ENCODE assay signal across 30 mouse cellular contexts in genomic region chr4:134604472-134604871, GRCm38 (mm10). TPM values are rescaled to one million over a fixed set of nuclear protein-coding genes. Genes with fewer than 3 reads are reported as not detected.
A peak's percentile ranks its signal among the peaks of the same experiment; 100 is the strongest.
DNase-seq lines count a peak whose midpoint lies in the region; ATAC-seq and TF ChIP-seq lines count a peak whose summit lies in the region.
"Had no signal": no experiment of that assay in that cellular context is flagged by ENCODE, and none has a peak within 500 bp of the region (broad histone marks: within the 10 kb centered on the region; RNA-seq: fewer than 3 reads in every experiment).

No protein-coding gene starts in this region.

- H3K79me2 ChIP-seq in C2C12 (ENCODE audit: control insufficient read depth, insufficient read depth): no peaks in the 10 kb centered on the region

- no peaks in the 10 kb centered on the region for H3K9me3 ChIP-seq in hindbrain, embryonic 13.5 days
- H3K9me3 ChIP-seq in hindbrain, embryonic 10.5 days: no peaks in the 10 kb centered on the region
- H3K9me3 ChIP-seq in embryonic facial prominence, embryonic 10.5 days: no peaks in the 10 kb centered on the region
- H3K9me3 ChIP-seq: embryonic facial prominence, embryonic 12.5 days; embryonic facial prominence, embryonic 15.5 days; forebrain, embryonic 12.5 days; heart, embryonic 12.5 days; heart, embryonic 15.5 days had no signal

- no peaks in the 10 kb centered on the region for H3K27me3 ChIP-seq in hindbrain, embryonic 13.5 days
- H3K27me3 ChIP-seq in hindbrain, embryonic 10.5 days (ENCODE audit: insufficient read depth, poor library complexity, severe bottlenecking): no peaks in the 10 kb centered on the region
- no peaks in the 10 kb centered on the region for H3K27me3 ChIP-seq in C2C12 (ENCODE audit: control insufficient read depth, insufficient read depth, insufficient read length)
- peaks cover 12% of the 10 kb centered on the region; the same call in 1 of the 2 replicates for H3K27me3 ChIP-seq in embryonic facial prominence, embryonic 10.5 days (replicated peaks; ENCODE audit: low read depth, poor library complexity, severe bottlenecking)
- H3K27me3 ChIP-seq: embryonic facial prominence, embryonic 15.5 days; forebrain, embryonic 12.5 days; heart, embryonic 12.5 days; heart, embryonic 15.5 days had no signal

- no peak overlapping the region for H3ac ChIP-seq in C2C12 (ENCODE audit: control insufficient read depth, insufficient read length, low read depth)

- no peak for TF ChIP-seq CTCF in C2C12 (IDR thresholded peaks at IDR 0.05; ENCODE audit: control insufficient read depth, insufficient read depth, insufficient read length)

- H3K4me3 ChIP-seq in hindbrain, embryonic 13.5 days: no peak overlapping the region
- no peak overlapping the region for H3K4me3 ChIP-seq in hindbrain, embryonic 10.5 days
- H3K4me3 ChIP-seq in C2C12 (ENCODE audit: insufficient read depth, poor library complexity, severe bottlenecking): no peak overlapping the region
- no peak overlapping the region for H3K4me3 ChIP-seq in embryonic facial prominence, embryonic 10.5 days
- H3K4me3 ChIP-seq: embryonic facial prominence, embryonic 12.5 days; embryonic facial prominence, embryonic 15.5 days; forebrain, embryonic 12.5 days; heart, embryonic 12.5 days; heart, embryonic 15.5 days had no signal

- no peak for DNase-seq in hindbrain, embryonic 10.5 days (ENCODE audit: low spot score)
- peak; percentile 46 for DNase-seq in 3T3-L1 (ENCODE audit: low read depth, low spot score)
- DNase-seq in embryonic facial prominence, embryonic 10.5 days (ENCODE audit: low spot score): no peak
- no peak for DNase-seq in adrenal gland, postnatal 25 days
- no peak for DNase-seq in spleen, adult 18-20 months
- DNase-seq in cerebellum, adult 18-20 months: no peak
- DNase-seq: adrenal gland, adult 8-10 months; adrenal gland, postnatal 36 days; cerebellum, adult 8-10 months; cerebellum, postnatal 10 days; cerebellum, postnatal 36 days; embryo, embryonic 11 days; gastrocnemius, postnatal 10 days; gastrocnemius, postnatal 36 days; heart, postnatal 10 days; heart, postnatal 36 days; kidney, adult 18-20 months had no signal

- no peak overlapping the region for H3K4me2 ChIP-seq in hindbrain, embryonic 13.5 days
- H3K4me2 ChIP-seq: embryonic facial prominence, embryonic 12.5 days; embryonic facial prominence, embryonic 15.5 days; forebrain, embryonic 12.5 days; heart, embryonic 12.5 days; heart, embryonic 15.5 days had no signal

- no peaks in the 10 kb centered on the region for H3K36me3 ChIP-seq in hindbrain, embryonic 13.5 days
- H3K36me3 ChIP-seq in hindbrain, embryonic 10.5 days: no peaks in the 10 kb centered on the region
- no peaks in the 10 kb centered on the region for H3K36me3 ChIP-seq in C2C12 (ENCODE audit: control insufficient read depth, insufficient read depth)
- H3K36me3 ChIP-seq in embryonic facial prominence, embryonic 10.5 days (replicated peaks): no peaks in the 10 kb centered on the region
- H3K36me3 ChIP-seq: embryonic facial prominence, embryonic 12.5 days; embryonic facial prominence, embryonic 15.5 days; forebrain, embryonic 12.5 days; G1E; heart, embryonic 12.5 days; heart, embryonic 15.5 days had no signal

- H3K4me1 ChIP-seq in hindbrain, embryonic 13.5 days (replicated peaks): peaks cover 64% of the 10 kb centered on the region
- H3K4me1 ChIP-seq in hindbrain, embryonic 10.5 days (replicated peaks): peaks cover 60% of the 10 kb centered on the region
- peaks cover 47% of the 10 kb centered on the region for H3K4me1 ChIP-seq in embryonic facial prominence, embryonic 10.5 days

- ATAC-seq in hindbrain, embryonic 13.5 days (ENCODE audit: low FRiP score): no peak
- ATAC-seq: activated CD4-positive, CD25-positive, alpha-beta regulatory T cell, adult 4 months; forebrain, embryonic 16.5 days; hindbrain, postnatal 0 days; inflammation-experienced regulatory T-cells, adult 6 months; intestine, embryonic 16.5 days had no signal

- WGBS in hindbrain, embryonic 13.5 days: 68% methylated on average over 4 of the region's 4 CpGs
- 70% methylated on average over 4 of the region's 4 CpGs for WGBS in hindbrain, embryonic 10.5 days
- 41% methylated on average over 4 of the region's 4 CpGs for WGBS in embryonic facial prominence, embryonic 10.5 days

- no peak overlapping the region for H3K27ac ChIP-seq in hindbrain, embryonic 13.5 days
- no peak overlapping the region; the same call in 1 of the 2 replicates for H3K27ac ChIP-seq in hindbrain, embryonic 10.5 days
- H3K27ac ChIP-seq in embryonic facial prominence, embryonic 10.5 days (replicated peaks): 0 out of 2 replicates have a peak overlapping the region, but pooled peaks have one; percentile 48
- H3K27ac ChIP-seq: embryonic facial prominence, embryonic 12.5 days; embryonic facial prominence, embryonic 15.5 days; forebrain, embryonic 12.5 days; heart, embryonic 15.5 days; hindbrain, postnatal 0 days had no signal

- 0 out of 2 replicates have a peak overlapping the region, but pooled peaks have one; percentile 9 for H3K9ac ChIP-seq in hindbrain, embryonic 13.5 days
- H3K9ac ChIP-seq: embryonic facial prominence, embryonic 12.5 days; embryonic facial prominence, embryonic 15.5 days; forebrain, embryonic 12.5 days; heart, embryonic 12.5 days; heart, embryonic 15.5 days had no signal

- no peaks in the 10 kb centered on the region for H3K79me3 ChIP-seq in C2C12 (ENCODE audit: low read depth)

TF ChIP-seq in C2C12, 6 proteins besides CTCF, POLR2A, EP300 and RAD21:
- TF ChIP-seq CEBPB (IDR thresholded peaks at IDR 0.05; ENCODE audit: low read depth) (peak; percentile 60), MYOG (IDR thresholded peaks at IDR 0.05; ENCODE audit: control insufficient read depth, extremely low read depth, insufficient read length) (no peak), MAX (IDR thresholded peaks at IDR 0.05) (no peak), FOSL1 (IDR thresholded peaks at IDR 0.05; ENCODE audit: insufficient read depth, low read length, poor library complexity, severe bottlenecking) (no peak), USF1 (IDR thresholded peaks at IDR 0.05; ENCODE audit: low read depth) (no peak), MYOD1 (IDR thresholded peaks at IDR 0.05; ENCODE audit: control insufficient read depth, insufficient read length, low read depth) (no peak)

RNA-seq across cellular contexts. Expression of gene Selenon, which starts 52.5 kb away (rescaled TPM):
- polyA plus RNA-seq in hindbrain, embryonic 13.5 days (2015; fragmentation: Nextera tagmentation; extraction: Ambion mirVana): 9.5 and 11.0 TPM in 2 replicates
- 8.6 and 10.3 TPM in 2 replicates for polyA plus RNA-seq in hindbrain, embryonic 10.5 days (2016; fragmentation: Nextera tagmentation; extraction: Ambion mirVana)
- 46.4 TPM for polyA plus RNA-seq in C2C12 (2012; fragmentation: generic; extraction: Trizol)
- 9.5 and 9.7 TPM in 2 replicates for polyA plus RNA-seq in embryonic facial prominence, embryonic 10.5 days (2016; fragmentation: Nextera tagmentation; extraction: Ambion mirVana)
- 30.5 and 35.2 TPM in 2 replicates for total RNA-seq in adrenal gland, postnatal 25 days (2021)
- polyA plus RNA-seq: G1E had no signal
